Mouse (Mus musculus): ENCODE measurements at regions not wholly inside any gene's neighbourhood (a gene's known extent, or its start where the extent isn't known, plus 50 kb on each side); places are given as distances from the start of the nearest gene placed in this dataset.

- WGBS = 84% methylated on average over 21 of the region's 21 CpGs
- ATAC-seq (no peak), DNase-seq (no peak)
- H3K27me3 ChIP-seq (ENCODE audit: insufficient read depth, low read length) = no peaks in the 10 kb centered on the region
- TF ChIP-seq CTCF (IDR thresholded peaks at IDR 0.05; ENCODE audit: low read depth) = no peak
- no peak overlapping the region for H3K4me3 ChIP-seq (ENCODE audit: low read depth, low read length)
- no peaks in the 10 kb centered on the region for H3K36me3 ChIP-seq (ENCODE audit: insufficient read depth)
- no peak overlapping the region for H3K4me2 ChIP-seq (ENCODE audit: low read depth)
- no peak overlapping the region for H3K9ac ChIP-seq
- H3K9me3 ChIP-seq (ENCODE audit: low read length) = no peaks in the 10 kb centered on the region
- H3K4me1 ChIP-seq (ENCODE audit: insufficient read depth) = no peaks in the 10 kb centered on the region
- H3K27ac ChIP-seq (ENCODE audit: low read depth, low read length) = no peak overlapping the region
Observed at GRCm38 (mm10) chr12:107120486-107121186, 367.8 kb upstream of the 3110018I06Rik start.

GRCm38 (mm10) chr12:107121990-107122389 is 366.4 kb upstream of the 3110018I06Rik start:
- TF ChIP-seq CTCF (IDR thresholded peaks at IDR 0.05; ENCODE audit: low read depth) = no peak
- H3K4me2 ChIP-seq (ENCODE audit: low read depth) = no peak overlapping the region
- H3K27ac ChIP-seq (ENCODE audit: low read depth, low read length) = no peak overlapping the region
- no peaks in the 10 kb centered on the region for H3K27me3 ChIP-seq (ENCODE audit: insufficient read depth, low read length)
- ATAC-seq = no peak
- no peaks in the 10 kb centered on the region for H3K36me3 ChIP-seq (ENCODE audit: insufficient read depth)
- WGBS = 45% methylated on average over 4 of the region's 4 CpGs
- H3K9ac ChIP-seq = no peak overlapping the region
- no peaks in the 10 kb centered on the region for H3K4me1 ChIP-seq (ENCODE audit: insufficient read depth)
- DNase-seq = no peak
- no peak overlapping the region for H3K4me3 ChIP-seq (ENCODE audit: low read depth, low read length)
- H3K9me3 ChIP-seq (ENCODE audit: low read length) = no peaks in the 10 kb centered on the region

GRCm38 (mm10) chr12:107123661-107124060 is 364.8 kb upstream of the 3110018I06Rik start:
- H3K4me2 ChIP-seq (ENCODE audit: low read depth) = no peak overlapping the region
- 90% methylated on average over 8 of the region's 8 CpGs for WGBS
- no peaks in the 10 kb centered on the region for H3K27me3 ChIP-seq (ENCODE audit: insufficient read depth, low read length)
- H3K9me3 ChIP-seq (ENCODE audit: low read length) = no peaks in the 10 kb centered on the region
- no peak overlapping the region for H3K27ac ChIP-seq (ENCODE audit: low read depth, low read length)
- no peak overlapping the region for H3K9ac ChIP-seq
- DNase-seq (no peak), ATAC-seq (no peak)
- no peaks in the 10 kb centered on the region for H3K4me1 ChIP-seq (ENCODE audit: insufficient read depth)
- H3K36me3 ChIP-seq (ENCODE audit: insufficient read depth) = no peaks in the 10 kb centered on the region
- no peak for TF ChIP-seq CTCF (IDR thresholded peaks at IDR 0.05; ENCODE audit: low read depth)
- no peak overlapping the region for H3K4me3 ChIP-seq (ENCODE audit: low read depth, low read length)

DNA sequence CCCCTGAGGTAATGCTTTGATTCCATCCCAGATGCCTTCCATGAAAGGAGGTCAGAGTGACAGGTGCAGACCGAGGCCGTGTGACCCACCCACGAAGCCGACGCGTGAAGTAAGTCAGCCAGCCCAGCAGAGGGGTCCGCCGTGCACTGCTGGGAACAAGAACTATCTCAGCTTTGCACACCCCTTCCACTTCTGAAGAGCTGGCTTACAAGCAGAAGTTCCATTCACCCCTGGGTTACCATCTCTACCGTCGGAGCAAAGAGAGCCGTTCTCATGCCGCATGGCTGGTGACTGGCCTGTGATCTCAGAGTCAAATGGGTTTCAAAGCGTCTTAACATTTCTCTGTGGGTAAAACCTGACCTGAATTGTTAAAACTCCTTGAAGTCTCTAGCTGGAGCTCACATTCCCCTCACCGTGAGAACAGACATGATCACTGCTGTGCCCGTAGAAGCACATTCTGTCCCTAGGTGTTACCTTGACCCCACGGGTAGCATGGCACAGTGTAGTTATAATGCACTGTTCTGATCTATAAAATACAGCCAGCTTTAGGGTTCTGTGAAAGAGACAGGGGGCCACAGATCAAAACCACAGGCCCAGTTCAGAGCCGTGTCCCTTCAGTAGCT is 364.1 kb upstream of the 3110018I06Rik start:
- no peak for TF ChIP-seq CTCF (IDR thresholded peaks at IDR 0.05; ENCODE audit: low read depth)
- WGBS = 87% methylated on average over 17 of the region's 17 CpGs
- no peak for ATAC-seq

GRCm38 (mm10) chr12:107125201-107125600 is 363.2 kb upstream of the 3110018I06Rik start:
- Histone ChIP-seq H3K9ac (no peak overlapping the region), H3K4me3 (ENCODE audit: low read depth, low read length) (no peak overlapping the region), H3K4me2 (ENCODE audit: low read depth) (no peak overlapping the region), H3K9me3 (ENCODE audit: low read length) (no peaks in the 10 kb centered on the region), H3K27ac (ENCODE audit: low read depth, low read length) (no peak overlapping the region), H3K36me3 (ENCODE audit: insufficient read depth) (no peaks in the 10 kb centered on the region), H3K4me1 (ENCODE audit: insufficient read depth) (no peaks in the 10 kb centered on the region), H3K27me3 (ENCODE audit: insufficient read depth, low read length) (no peaks in the 10 kb centered on the region)
- no peak for DNase-seq
- ATAC-seq = no peak
- no peak for TF ChIP-seq CTCF (IDR thresholded peaks at IDR 0.05; ENCODE audit: low read depth)
- 45% methylated on average over 7 of the region's 7 CpGs for WGBS

More for the DNA sequence above, 364.1 kb upstream of the 3110018I06Rik start:
- no peaks in the 10 kb centered on the region for H3K4me1 ChIP-seq (ENCODE audit: insufficient read depth)
- no peak overlapping the region for H3K27ac ChIP-seq (ENCODE audit: low read depth, low read length)
- H3K36me3 ChIP-seq (ENCODE audit: insufficient read depth) = no peaks in the 10 kb centered on the region
- DNase-seq = no peak
- no peak overlapping the region for H3K4me2 ChIP-seq (ENCODE audit: low read depth)
- no peak overlapping the region for H3K4me3 ChIP-seq (ENCODE audit: low read depth, low read length)
- H3K27me3 ChIP-seq (ENCODE audit: insufficient read depth, low read length) = no peaks in the 10 kb centered on the region
- H3K9me3 ChIP-seq (ENCODE audit: low read length) = no peaks in the 10 kb centered on the region
- H3K9ac ChIP-seq = no peak overlapping the region

DNA sequence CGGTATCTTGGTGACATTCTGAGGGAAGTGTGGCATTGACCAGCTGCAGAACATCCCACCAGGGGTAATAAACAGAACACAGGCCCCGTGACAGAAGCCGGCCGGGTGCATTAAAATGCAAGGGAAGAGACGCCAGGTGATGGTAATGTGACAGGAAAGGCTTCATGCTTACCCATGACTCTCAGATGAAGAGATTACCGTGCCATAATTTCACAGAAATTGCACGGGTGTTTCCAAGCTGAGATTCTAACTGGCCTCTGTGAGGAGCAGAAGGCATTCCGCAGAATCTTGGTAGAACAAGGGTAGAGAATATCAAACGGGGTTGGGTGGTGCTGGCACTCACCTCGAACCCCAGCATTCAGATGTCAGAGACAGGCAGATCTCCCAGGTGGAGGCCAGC is 362.4 kb upstream of the 3110018I06Rik start:
- WGBS = 88% methylated on average over 10 of the region's 10 CpGs
- Histone ChIP-seq H3K4me1 (ENCODE audit: insufficient read depth) (no peaks in the 10 kb centered on the region), H3K4me2 (ENCODE audit: low read depth) (no peak overlapping the region), H3K9me3 (ENCODE audit: low read length) (no peaks in the 10 kb centered on the region), H3K4me3 (ENCODE audit: low read depth, low read length) (no peak overlapping the region), H3K27ac (ENCODE audit: low read depth, low read length) (no peak overlapping the region), H3K27me3 (ENCODE audit: insufficient read depth, low read length) (no peaks in the 10 kb centered on the region), H3K9ac (no peak overlapping the region), H3K36me3 (ENCODE audit: insufficient read depth) (no peaks in the 10 kb centered on the region)
- no peak for ATAC-seq
- TF ChIP-seq CTCF (IDR thresholded peaks at IDR 0.05; ENCODE audit: low read depth) = no peak
- no peak for DNase-seq

DNA sequence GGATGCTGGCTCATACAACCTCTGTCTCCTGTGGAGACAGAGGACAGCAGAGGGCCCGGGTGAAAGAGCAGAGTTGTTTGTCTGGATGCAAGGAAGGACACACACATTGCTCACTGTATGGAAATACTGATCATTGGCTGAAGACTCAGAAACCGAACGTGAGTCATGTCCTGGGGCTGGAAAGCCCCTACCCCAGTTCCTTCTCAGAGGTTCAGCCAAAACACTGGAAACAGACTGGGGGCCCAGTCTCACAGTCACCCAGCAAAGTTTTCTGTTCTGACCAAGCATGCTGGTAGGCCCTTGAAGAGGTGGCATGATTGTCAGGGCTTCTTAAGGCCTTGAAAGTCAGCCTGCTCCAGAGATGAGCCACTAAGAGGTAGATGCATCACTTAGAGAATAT is 360.8 kb upstream of the 3110018I06Rik start:
- no peak overlapping the region for H3K27ac ChIP-seq (ENCODE audit: low read depth, low read length)
- H3K9me3 ChIP-seq (ENCODE audit: low read length) = no peaks in the 10 kb centered on the region
- 90% methylated on average over 3 of the region's 3 CpGs for WGBS
- H3K36me3 ChIP-seq (ENCODE audit: insufficient read depth) = no peaks in the 10 kb centered on the region
- no peaks in the 10 kb centered on the region for H3K27me3 ChIP-seq (ENCODE audit: insufficient read depth, low read length)
- H3K9ac ChIP-seq = no peak overlapping the region
- no peak for TF ChIP-seq CTCF (IDR thresholded peaks at IDR 0.05; ENCODE audit: low read depth)
- no peak for ATAC-seq
- no peaks in the 10 kb centered on the region for H3K4me1 ChIP-seq (ENCODE audit: insufficient read depth)
- no peak overlapping the region for H3K4me3 ChIP-seq (ENCODE audit: low read depth, low read length)
- no peak overlapping the region for H3K4me2 ChIP-seq (ENCODE audit: low read depth)
- no peak for DNase-seq
